Mouse (Mus musculus): ENCODE data around the gene Slc25a19. TPM values are rescaled to one million over a fixed set of nuclear protein-coding genes. Genes with fewer than 3 reads are reported as not detected.

The Slc25a19 gene
- total RNA-seq, 2 experiments from 2014 or later = 44.4 to 46.8 TPM

- intact Hi-C loops (cut with DNase I) = no loop called here
- DNase-seq = no peak
Measured at GRCm38 (mm10) chr11:115623487-115624070, 4.5 kb downstream of the Slc25a19 start.

- no peak for DNase-seq
Measured at GRCm38 (mm10) chr11:115619949-115620348, 8.1 kb downstream of the Slc25a19 start.

GRCm38 (mm10) chr11:115618732-115619516 is 9.2 kb downstream of the Slc25a19 start:
- intact Hi-C loops (cut with DNase I) = no loop called here
- DNase-seq = no peak

More at GRCm38 (mm10) chr11:115619949-115620348, 8.1 kb downstream of the Slc25a19 start:
- intact Hi-C loops (cut with DNase I) = no loop called here

- DNase-seq = no peak
- intact Hi-C loops (cut with DNase I) = no loop called here
Measured at GRCm38 (mm10) chr11:115618001-115618400, 10.1 kb downstream of the Slc25a19 start.

GRCm38 (mm10) chr11:115616893-115617292 is 11.2 kb downstream of the Slc25a19 start:
- DNase-seq = no peak
- intact Hi-C loops (cut with DNase I) = no loop called here

- no peak for DNase-seq
- intact Hi-C loops (cut with DNase I) = no loop called here
Measured at GRCm38 (mm10) chr11:115616371-115616770, 11.7 kb downstream of the Slc25a19 start.

- no peak for DNase-seq
- intact Hi-C loops (cut with DNase I) = no loop called here
Measured at GRCm38 (mm10) chr11:115615875-115616274, 12.2 kb downstream of the Slc25a19 start.

GRCm38 (mm10) chr11:115615108-115615825 is 12.8 kb downstream of the Slc25a19 start:
- DNase-seq = no peak
- intact Hi-C loops (cut with DNase I) = no loop called here

- DNase-seq = no peak
- intact Hi-C loops (cut with DNase I) = loop anchor here (5.0 kb wide), 1 partner anchor 127 kb away; no protein-coding TSS in a partner anchor
Measured at GRCm38 (mm10) chr11:115614346-115615107, 13.6 kb downstream of the Slc25a19 start.

GRCm38 (mm10) chr11:115613138-115613945 is 14.8 kb downstream of the Slc25a19 start:
- intact Hi-C loops (cut with DNase I) = loop anchor here (5.0 kb wide), 1 partner anchor 126 kb away; no protein-coding TSS in a partner anchor
- DNase-seq = no peak

GRCm38 (mm10) chr11:115612410-115613137 is 15.5 kb downstream of the Slc25a19 start, which contains the start of gene Mif4gd:
TSS of gene Mif4gd (minus strand) at chr11:115612969.
- intact Hi-C loops (cut with DNase I) = loop anchor here (5.0 kb wide), 1 partner anchor 125 kb away; no protein-coding TSS in a partner anchor
- DNase-seq = peak; percentile 89 to 94

GRCm38 (mm10) chr11:115612059-115612409 is 16.1 kb downstream of the Slc25a19 start:
- peak; percentile 77 to 80 for DNase-seq
- intact Hi-C loops (cut with DNase I) = loop anchor here (5.0 kb wide), 1 partner anchor 125 kb away; no protein-coding TSS in a partner anchor

- intact Hi-C loops (cut with DNase I) = loop anchor here (5.0 kb wide), 1 partner anchor 124 kb away; no protein-coding TSS in a partner anchor
- DNase-seq = no peak
Measured at GRCm38 (mm10) chr11:115611173-115611572, 16.9 kb downstream of the Slc25a19 start.

- intact Hi-C loops (cut with DNase I) = no loop called here
- no peak for DNase-seq
Measured at GRCm38 (mm10) chr11:115609576-115609975, 18.5 kb downstream of the Slc25a19 start.

- no peak for DNase-seq
- intact Hi-C loops (cut with DNase I) = no loop called here
Measured at GRCm38 (mm10) chr11:115608421-115609399, 19.4 kb downstream of the Slc25a19 start.

- intact Hi-C loops (cut with DNase I) = no loop called here
- DNase-seq = no peak
Measured at GRCm38 (mm10) chr11:115606733-115607132, 21.4 kb downstream of the Slc25a19 start.

- intact Hi-C loops (cut with DNase I) = loop anchor here (5.0 kb wide), 1 partner anchor 37 kb away; no protein-coding TSS in a partner anchor
- no peak for DNase-seq
Measured at GRCm38 (mm10) chr11:115604304-115604696, 23.8 kb downstream of the Slc25a19 start.
